Mouse (Mus musculus) intestine, embryonic 14.5 days (tissue): Measurements from ENCODE around the gene Gbf1. TPM values are rescaled to one million over a fixed set of nuclear protein-coding genes. Genes with fewer than 3 reads are reported as not detected.

ENCODE experiments used
- ATAC-seq: fragments of 200-750 bp; cut with Nextera tagmentation; replicated peaks from 2 replicates; pipeline ENCODE4 v1.8.0; 2017; ENCODE audit warnings: low read depth, moderate number of reproducible peaks, moderate TSS enrichment, moderate library complexity; ENCODE audit not compliant: low FRiP score, low TSS enrichment
- DNase-seq: peaks from one replicate; pipeline ENCODE4 v3.0.0-alpha.2; 2018; ENCODE audit warnings: low spot score
- H3K27ac ChIP-seq: fragments of 300-500 bp; sonication (generic); 2 replicates; pipeline ENCODE4 v1.5.1; 2014; ENCODE audit warnings: low read depth, mild to moderate bottlenecking, control low read depth
- H3K27me3 ChIP-seq: fragments of 300-500 bp; sonication (generic); replicated peaks from 2 replicates; pipeline ENCODE4 v1.6.1; 2014; ENCODE audit warnings: low read length, control low read depth; ENCODE audit not compliant: control insufficient read depth, insufficient read depth
- H3K36me3 ChIP-seq: fragments of 300-500 bp; sonication (generic); 2 replicates; pipeline ENCODE4 v1.6.1; 2014; ENCODE audit warnings: low read length, control low read depth; ENCODE audit not compliant: control insufficient read depth, insufficient read depth
- H3K4me1 ChIP-seq: fragments of 300-500 bp; sonication (generic); replicated peaks from 2 replicates; pipeline ENCODE4 v1.6.1; 2014; ENCODE audit warnings: low read length, control low read depth, mixed read lengths; ENCODE audit not compliant: control insufficient read depth, insufficient read depth
- H3K4me2 ChIP-seq: fragments of 300-500 bp; sonication (generic); 2 replicates; pipeline ENCODE4 v1.6.1; 2014; ENCODE audit warnings: low read length
- H3K4me3 ChIP-seq: fragments of 300-500 bp; sonication (generic); 2 replicates; pipeline ENCODE4 v1.5.1; 2014; ENCODE audit warnings: low read depth, low read length, control low read depth, mixed read lengths
- H3K9ac ChIP-seq: fragments of 300-500 bp; sonication (generic); 2 replicates; pipeline ENCODE4 v1.6.1; 2014; ENCODE audit warnings: mild to moderate bottlenecking, low read length
- H3K9me3 ChIP-seq: fragments of 300-500 bp; sonication (generic); 2 replicates; pipeline ENCODE4 v1.6.1; 2016; ENCODE audit warnings: low read length, control low read depth; ENCODE audit not compliant: control insufficient read depth
- WGBS: fragments of 180-500 bp; shearing (Covaris S2); extraction: QIAGEN DNeasy Blood & Tissue Kit; methylation state at CpG from one replicate; pipeline ENCODE4 v1.1.7; 2014; 5-methylcytosine and 5-hydroxymethylcytosine counted together
- polyA plus RNA-seq: library from polyadenylated mRNA; unstranded; fragments of >200 nt; fragmentation: Nextera tagmentation; extraction: Ambion mirVana; gene quantifications from 2 replicates; pipeline ENCODE4 v1.2.1, GENCODE M21; 2014

Gene Gbf1
- polyA plus RNA-seq, 1 experiment from 2014 or later = 41.6 TPM

DNA sequence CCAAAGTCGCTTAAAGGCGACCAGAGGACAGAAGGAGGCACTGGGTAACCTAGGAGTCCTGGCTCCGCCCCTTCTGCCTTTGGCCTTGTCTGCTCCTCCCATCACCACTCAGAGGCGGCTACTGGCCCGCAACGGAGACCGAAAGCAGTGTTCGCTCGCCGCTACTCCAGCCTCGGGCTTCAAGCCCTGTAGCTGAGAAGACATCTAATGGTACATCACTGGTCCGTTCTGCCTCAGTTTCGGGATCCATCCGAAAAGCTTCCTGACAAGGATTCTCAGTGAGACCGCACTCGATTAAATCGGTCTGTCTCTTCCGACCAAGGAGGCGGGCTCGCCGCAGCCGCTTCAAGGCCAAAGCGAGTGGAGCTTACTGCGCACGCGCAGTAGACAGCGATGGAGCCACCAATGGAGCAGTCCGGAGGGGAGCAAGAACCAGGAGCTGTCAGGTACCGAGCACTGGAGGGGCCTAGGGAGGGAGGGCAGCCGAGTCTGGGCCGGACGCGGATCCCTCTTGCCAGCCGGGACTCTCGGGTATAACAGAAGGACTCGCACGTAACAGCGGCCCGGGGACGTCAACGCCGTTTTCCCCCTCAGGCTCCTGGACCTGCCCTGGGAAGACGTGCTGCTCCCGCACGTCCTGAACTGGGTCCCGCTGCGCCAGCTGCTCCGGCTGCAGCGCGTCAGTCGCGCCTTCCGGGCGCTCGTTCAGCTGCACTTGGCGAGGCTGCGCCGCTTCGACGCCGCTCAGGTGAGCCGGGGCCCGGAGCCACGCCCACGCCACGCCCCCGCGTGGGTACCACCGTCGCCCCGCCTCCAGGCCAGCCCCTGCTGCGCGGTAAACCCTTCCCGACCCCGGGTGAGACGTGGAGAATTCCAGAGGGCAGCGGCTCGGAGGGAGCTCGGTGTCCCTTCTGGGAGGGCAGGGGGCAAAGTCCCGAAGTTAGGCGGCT lies 176.0 kb downstream of the Gbf1 start, which contains the start of gene Fbxl15:
Gene Fbxl15 (plus strand): TSS at position 104 of the 950 bp plus-strand sequence.
- H3K9me3 ChIP-seq = no peaks in the 10 kb centered on the region
- DNase-seq (peak; percentile 95), ATAC-seq (peak; percentile 88)
- peaks cover 20% of the 10 kb centered on the region for H3K36me3 ChIP-seq
- peak within 1 kb of the TSS; percentile 82 for H3K27ac ChIP-seq
- under 1% methylated on average over 81 of the region's 81 CpGs for WGBS
- peaks cover 22% of the 10 kb centered on the region for H3K4me1 ChIP-seq
- H3K27me3 ChIP-seq = peaks cover 35% of the 10 kb centered on the region
- H3K9ac ChIP-seq = peak within 1 kb of the TSS; percentile 48
- H3K4me2 ChIP-seq = peak within 1 kb of the TSS; percentile 96
- H3K4me3 ChIP-seq = peak within 1 kb of the TSS; percentile 72

- H3K4me3 ChIP-seq = peak overlapping the region; percentile 72
- WGBS = 2% methylated on average over 54 of the region's 54 CpGs
- peaks cover 22% of the 10 kb centered on the region for H3K4me1 ChIP-seq
- H3K27ac ChIP-seq = peak overlapping the region; percentile 82; the same call in 1 of the 2 replicates
- peak overlapping the region; percentile 48 for H3K9ac ChIP-seq
- peak overlapping the region; percentile 96 for H3K4me2 ChIP-seq
- peaks cover 20% of the 10 kb centered on the region for H3K36me3 ChIP-seq
- ATAC-seq (peak; percentile 1), DNase-seq (no peak)
- H3K27me3 ChIP-seq = peaks cover 27% of the 10 kb centered on the region
- no peaks in the 10 kb centered on the region for H3K9me3 ChIP-seq
Observed at GRCm38 (mm10) chr19:46329031-46329641, 176.8 kb downstream of the Gbf1 start.

GRCm38 (mm10) chr19:46329951-46330350 lies 177.6 kb downstream of the Gbf1 start:
- H3K36me3 ChIP-seq = peaks cover 20% of the 10 kb centered on the region
- H3K9me3 ChIP-seq = no peaks in the 10 kb centered on the region
- H3K27ac ChIP-seq = no peak overlapping the region
- DNase-seq = peak; percentile 87
- 4% methylated on average over 16 of the region's 16 CpGs for WGBS
- peaks cover 20% of the 10 kb centered on the region for H3K27me3 ChIP-seq
- no peak overlapping the region for H3K4me3 ChIP-seq
- H3K4me1 ChIP-seq = peaks cover 22% of the 10 kb centered on the region
- 0 out of 2 replicates have a peak overlapping the region, but pooled peaks have one; percentile 11 for H3K4me2 ChIP-seq
- ATAC-seq = peak; percentile 29
- no peak overlapping the region for H3K9ac ChIP-seq

DNA sequence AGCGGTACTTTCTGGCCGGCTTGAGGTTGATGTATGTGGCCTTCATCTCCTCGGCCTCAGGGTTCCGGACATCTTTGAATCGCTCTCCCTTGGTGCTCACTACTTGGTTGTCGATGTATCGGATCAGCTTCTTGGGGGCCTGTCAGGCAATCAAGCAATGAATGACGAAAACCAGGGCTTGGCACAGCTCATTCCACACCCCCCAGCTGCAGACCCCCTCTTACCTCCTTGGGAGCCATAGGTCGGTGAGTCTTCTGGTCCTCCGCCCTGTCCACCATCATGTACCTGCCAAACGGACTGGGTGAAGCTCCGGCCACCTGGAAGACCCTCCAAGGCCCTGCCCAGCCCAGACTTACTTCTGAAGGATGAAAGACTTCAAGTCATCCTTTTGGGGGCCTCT lies 178.4 kb downstream of the Gbf1 start:
- peaks cover 20% of the 10 kb centered on the region for H3K36me3 ChIP-seq
- peaks cover 22% of the 10 kb centered on the region for H3K4me1 ChIP-seq
- no peaks in the 10 kb centered on the region for H3K9me3 ChIP-seq
- no peak overlapping the region for H3K27ac ChIP-seq
- H3K27me3 ChIP-seq = peaks cover 12% of the 10 kb centered on the region
- H3K9ac ChIP-seq = no peak overlapping the region
- ATAC-seq (no peak), DNase-seq (peak; percentile 48)
- no peak overlapping the region for H3K4me2 ChIP-seq
- H3K4me3 ChIP-seq = no peak overlapping the region
- 86% methylated on average over 12 of the region's 12 CpGs for WGBS

DNA sequence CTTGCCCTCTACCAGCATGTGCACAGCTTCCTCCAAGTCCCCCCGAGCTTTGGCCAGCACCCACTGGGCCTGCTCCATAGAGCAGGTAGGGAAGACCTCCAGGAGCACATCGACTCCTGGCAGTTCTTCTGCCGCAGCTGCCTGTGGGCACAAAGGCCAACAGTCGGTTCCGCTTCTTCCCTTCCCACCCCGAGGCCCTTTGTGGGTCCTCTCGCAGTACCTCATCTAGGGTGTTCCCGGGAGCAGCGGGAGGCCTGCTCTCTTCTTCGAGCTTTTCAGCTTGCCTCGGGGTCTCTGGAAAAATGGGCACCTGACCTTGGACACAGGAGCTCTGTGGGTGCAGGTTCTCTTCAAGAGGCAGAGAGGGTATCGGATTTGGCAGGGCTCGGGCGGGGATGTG lies 179.0 kb downstream of the Gbf1 start:
- H3K27me3 ChIP-seq = peaks cover 6% of the 10 kb centered on the region
- DNase-seq (no peak), ATAC-seq (no peak)
- 90% methylated on average over 14 of the region's 14 CpGs for WGBS
- H3K4me1 ChIP-seq = peaks cover 22% of the 10 kb centered on the region
- no peak overlapping the region for H3K9ac ChIP-seq
- H3K4me2 ChIP-seq = no peak overlapping the region
- H3K36me3 ChIP-seq = peaks cover 20% of the 10 kb centered on the region
- no peak overlapping the region for H3K4me3 ChIP-seq
- no peaks in the 10 kb centered on the region for H3K9me3 ChIP-seq
- no peak overlapping the region for H3K27ac ChIP-seq

DNA sequence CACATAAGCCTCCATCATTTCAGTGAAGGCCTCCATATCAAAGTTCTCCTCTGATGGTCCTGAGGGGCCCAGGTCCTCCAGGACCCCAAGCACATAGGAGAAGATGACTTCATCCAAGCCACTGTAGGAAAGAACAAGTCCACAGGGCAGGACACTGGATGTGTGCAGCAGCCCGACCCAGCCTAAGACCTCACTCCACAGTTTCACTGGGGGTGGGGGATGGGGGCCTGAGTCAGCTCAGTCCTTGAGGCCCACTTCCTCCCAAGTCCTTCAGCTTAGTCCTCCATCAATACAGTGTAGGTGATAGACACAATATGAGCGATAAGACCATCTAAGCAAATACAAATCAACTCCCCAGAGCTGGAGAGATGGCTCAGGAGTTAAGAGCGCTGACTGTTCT lies 179.6 kb downstream of the Gbf1 start:
- no peak for ATAC-seq
- H3K9ac ChIP-seq = no peak overlapping the region
- peaks cover 17% of the 10 kb centered on the region for H3K4me1 ChIP-seq
- no peak overlapping the region for H3K4me2 ChIP-seq
- H3K4me3 ChIP-seq = no peak overlapping the region
- H3K36me3 ChIP-seq = peaks cover 20% of the 10 kb centered on the region
- 83% methylated on average over 3 of the region's 3 CpGs for WGBS
- H3K9me3 ChIP-seq = no peaks in the 10 kb centered on the region
- peaks cover under 1% of the 10 kb centered on the region; the same call in 1 of the 2 replicates for H3K27me3 ChIP-seq
- no peak overlapping the region for H3K27ac ChIP-seq
- DNase-seq = no peak

DNA sequence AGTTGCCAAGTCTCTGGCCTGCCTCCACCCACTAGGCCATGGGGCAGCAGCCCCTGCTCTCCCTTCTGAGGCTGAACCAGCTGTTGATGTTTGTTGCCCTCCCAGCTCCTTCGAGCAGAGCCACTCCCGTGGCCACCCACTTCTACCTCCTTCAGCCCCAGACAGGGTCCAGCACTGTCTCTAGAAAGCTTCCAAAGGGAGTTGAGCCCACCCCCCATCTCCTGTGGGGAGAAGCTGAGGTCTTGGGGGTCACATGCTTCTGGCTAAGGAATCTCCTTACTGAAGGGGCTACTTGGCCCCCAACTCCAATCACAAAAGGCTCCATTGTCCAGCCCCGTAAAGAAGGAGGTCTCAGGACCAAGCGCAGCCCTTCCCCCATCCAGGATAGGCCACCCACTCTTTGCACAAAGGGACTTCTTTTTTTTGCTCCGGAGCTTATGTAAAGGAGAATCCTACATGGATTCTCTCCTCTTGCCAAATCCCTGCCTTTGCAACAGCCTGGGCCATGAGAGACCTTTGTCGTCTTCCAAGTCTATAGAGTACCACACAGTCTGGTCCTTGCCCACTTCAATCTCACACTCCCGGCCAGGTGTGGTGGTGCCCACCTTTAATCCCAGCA lies 180.5 kb downstream of the Gbf1 start:
- DNase-seq (no peak), ATAC-seq (no peak)
- H3K4me2 ChIP-seq = no peak overlapping the region
- H3K36me3 ChIP-seq = peaks cover 20% of the 10 kb centered on the region
- H3K4me3 ChIP-seq = no peak overlapping the region
- no peak overlapping the region for H3K9ac ChIP-seq
- no peak overlapping the region for H3K27ac ChIP-seq
- H3K4me1 ChIP-seq = peaks cover 14% of the 10 kb centered on the region
- H3K27me3 ChIP-seq = no peaks in the 10 kb centered on the region
- H3K9me3 ChIP-seq = no peaks in the 10 kb centered on the region
- 65% methylated on average over 7 of the region's 7 CpGs for WGBS

DNA sequence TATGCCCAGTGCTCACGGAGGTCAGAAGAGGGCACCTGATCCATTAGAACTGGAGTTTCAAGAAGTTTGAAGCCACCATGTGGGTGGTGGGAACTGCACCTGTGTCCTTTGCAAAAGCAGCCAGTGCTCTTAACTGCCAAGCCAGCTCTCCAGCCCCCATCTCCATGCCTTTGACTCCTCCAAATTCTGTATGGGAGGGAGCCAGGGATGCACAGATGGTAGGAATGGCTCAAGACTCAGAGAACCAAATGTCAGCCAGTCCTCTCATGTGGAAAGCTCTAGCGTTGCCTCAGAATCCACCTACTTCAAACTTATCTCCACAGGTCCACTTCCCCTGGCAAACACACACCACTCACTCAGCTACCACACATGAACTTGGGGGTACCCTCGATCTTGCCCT lies 181.6 kb downstream of the Gbf1 start:
- Histone ChIP-seq H3K4me2 (no peak overlapping the region), H3K9me3 (no peaks in the 10 kb centered on the region), H3K9ac (no peak overlapping the region), H3K27ac (no peak overlapping the region), H3K4me3 (no peak overlapping the region), H3K36me3 (peaks cover 20% of the 10 kb centered on the region), H3K27me3 (no peaks in the 10 kb centered on the region), H3K4me1 (peaks cover 14% of the 10 kb centered on the region)
- no peak for DNase-seq
- WGBS = 89% methylated on average over 3 of the region's 3 CpGs
- no peak for ATAC-seq
